In the genomic region with DNA sequence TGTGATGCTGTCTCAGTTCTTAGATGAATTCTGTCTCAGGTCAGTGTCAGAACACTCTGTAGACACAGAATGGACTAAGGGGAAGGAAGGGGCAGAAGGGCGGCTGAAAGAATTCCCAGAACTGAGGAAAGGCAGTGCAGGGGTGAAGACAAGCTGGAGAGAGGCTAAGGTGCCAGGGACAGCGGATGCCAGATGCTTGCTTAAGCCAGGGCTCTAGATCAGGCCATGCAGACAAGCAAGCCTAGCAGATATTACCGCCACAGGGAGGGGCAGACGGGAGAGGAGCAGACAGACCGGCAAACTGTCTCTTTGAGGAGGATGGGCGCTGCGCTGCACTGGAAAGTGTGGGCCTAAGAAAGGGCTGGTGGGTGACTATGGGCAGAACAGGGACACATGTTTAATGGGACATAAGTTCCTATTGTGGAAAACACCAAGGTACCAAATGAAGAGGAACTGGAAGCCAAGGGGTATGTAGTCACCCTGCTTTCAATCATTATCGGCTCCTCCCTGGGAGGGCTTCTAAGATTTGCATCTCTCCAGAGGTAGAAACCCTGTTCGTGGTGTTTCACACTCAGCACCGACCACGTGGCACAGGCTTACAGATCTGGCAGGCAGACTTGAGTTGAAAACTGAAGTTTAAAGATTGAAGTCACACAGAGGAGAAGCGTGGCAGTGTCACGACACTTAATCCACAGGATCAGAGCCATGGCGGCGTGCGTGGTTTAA, we compare ENCODE assay signal across 9 mouse cellular contexts. TPM values are rescaled to one million over a fixed set of nuclear protein-coding genes. Genes with fewer than 3 reads are reported as not detected.
DNase-seq lines count a peak whose midpoint lies in the region; ATAC-seq and TF ChIP-seq lines count a peak whose summit lies in the region.
"Had no signal": no experiment of that assay in that cellular context is flagged by ENCODE, and none has a peak within 500 bp of the region (broad histone marks: within the 10 kb centered on the region; RNA-seq: fewer than 3 reads in every experiment).

No protein-coding gene starts in this region.

- H3K27me3 ChIP-seq in hindbrain, embryonic 13.5 days: peaks cover 17% of the 10 kb centered on the region; the same call in 1 of the 2 replicates
- no peaks in the 10 kb centered on the region for H3K27me3 ChIP-seq in hindbrain, embryonic 11.5 days (ENCODE audit: control insufficient read depth, insufficient read depth, low read length)
- no peaks in the 10 kb centered on the region for H3K27me3 ChIP-seq in intestine, embryonic 15.5 days (replicated peaks)

- no peak for DNase-seq in hindbrain, embryonic 11.5 days (ENCODE audit: low spot score)
- peak; percentile 54 for DNase-seq in lung, postnatal 25 days (ENCODE audit: low spot score)
- no peak for DNase-seq in left cerebral cortex, adult 2 months (ENCODE audit: extremely low spot score in 1 of 2, low spot score in 2 of 2)
- DNase-seq in thymus, postnatal 14 days: no peak
- DNase-seq: spleen, adult 18-20 months had no signal

- peaks cover 9% of the 10 kb centered on the region for H3K4me1 ChIP-seq in hindbrain, embryonic 13.5 days (replicated peaks)
- H3K4me1 ChIP-seq in hindbrain, embryonic 11.5 days (replicated peaks; ENCODE audit: control insufficient read depth, insufficient read depth, low read length): peaks cover 5% of the 10 kb centered on the region; the same call in 1 of the 2 replicates
- peaks cover 29% of the 10 kb centered on the region for H3K4me1 ChIP-seq in intestine, embryonic 15.5 days (replicated peaks)

- no peak overlapping the region for H3K4me2 ChIP-seq in hindbrain, embryonic 13.5 days
- H3K4me2 ChIP-seq in hindbrain, embryonic 11.5 days (replicated peaks; ENCODE audit: low read depth, low read length): no peak overlapping the region
- H3K4me2 ChIP-seq in intestine, embryonic 15.5 days (replicated peaks): no peak overlapping the region

- H3K4me3 ChIP-seq in hindbrain, embryonic 13.5 days: no peak overlapping the region
- H3K4me3 ChIP-seq in hindbrain, embryonic 11.5 days (ENCODE audit: low read depth, low read length): no peak overlapping the region
- no peak overlapping the region for H3K4me3 ChIP-seq in intestine, embryonic 15.5 days (replicated peaks)
- no peak overlapping the region for H3K4me3 ChIP-seq in left cerebral cortex, adult 2 months

- no peak for ATAC-seq in hindbrain, embryonic 13.5 days (ENCODE audit: low FRiP score)
- no peak for ATAC-seq in hindbrain, embryonic 11.5 days (ENCODE audit: low FRiP score)
- ATAC-seq in activated CD4-positive, CD25-positive, alpha-beta regulatory T cell, adult 4 months: peak; percentile 22
- ATAC-seq in intestine, embryonic 15.5 days: no peak
- no peak for ATAC-seq in erythroblast, adult 5-6 weeks (replicated peaks; ENCODE audit: low FRiP score, poor library complexity, severe bottlenecking)

- intact Hi-C loops in left cerebral cortex, adult 2 months (cut with DNase I): no loop called here

- H3K27ac ChIP-seq in hindbrain, embryonic 13.5 days: no peak overlapping the region
- no peak overlapping the region for H3K27ac ChIP-seq in hindbrain, embryonic 11.5 days (ENCODE audit: low read depth, low read length)
- peak overlapping the region; percentile 25 for H3K27ac ChIP-seq in intestine, embryonic 15.5 days
- H3K27ac ChIP-seq in left cerebral cortex, adult 2 months: no peak overlapping the region

- no peak for TF ChIP-seq CTCF in left cerebral cortex, adult 2 months (IDR thresholded peaks at IDR 0.05)

- peak overlapping the region; percentile 19; the same call in 1 of the 2 replicates for H3K9ac ChIP-seq in hindbrain, embryonic 13.5 days
- H3K9ac ChIP-seq in hindbrain, embryonic 11.5 days (ENCODE audit: low read depth, low read length): no peak overlapping the region
- H3K9ac ChIP-seq in intestine, embryonic 15.5 days: no peak overlapping the region

- H3K9me3 ChIP-seq in hindbrain, embryonic 13.5 days: no peaks in the 10 kb centered on the region
- no peaks in the 10 kb centered on the region for H3K9me3 ChIP-seq in hindbrain, embryonic 11.5 days (ENCODE audit: control insufficient read depth, low read length)
- H3K9me3 ChIP-seq in intestine, embryonic 15.5 days: no peaks in the 10 kb centered on the region

- 76% methylated on average over 16 of the region's 16 CpGs for WGBS in hindbrain, embryonic 13.5 days
- WGBS in hindbrain, embryonic 11.5 days: 75% methylated on average over 16 of the region's 16 CpGs
- WGBS in intestine, embryonic 15.5 days: 78% methylated on average over 16 of the region's 16 CpGs

- H3K36me3 ChIP-seq in hindbrain, embryonic 13.5 days: no peaks in the 10 kb centered on the region
- no peaks in the 10 kb centered on the region for H3K36me3 ChIP-seq in hindbrain, embryonic 11.5 days (ENCODE audit: control insufficient read depth, insufficient read depth, low read length)
- no peaks in the 10 kb centered on the region for H3K36me3 ChIP-seq in intestine, embryonic 15.5 days

RNA-seq across cellular contexts. Expression of gene Lnx2, which starts 5.4 kb away (rescaled TPM):
- 4.3 and 4.7 TPM in 2 replicates for polyA plus RNA-seq in hindbrain, embryonic 13.5 days (2015; fragmentation: Nextera tagmentation; extraction: Ambion mirVana)
- polyA plus RNA-seq in hindbrain, embryonic 11.5 days (2014; fragmentation: Nextera tagmentation; extraction: Ambion mirVana): 7.7 and 8.4 TPM in 2 replicates
- 10 to 100 TPM; 19.3 to 24.8 TPM for polyA plus RNA-seq in activated CD4-positive, CD25-positive, alpha-beta regulatory T cell, adult 4 months (2017; shearing (Covaris generic))
- 13.3 and 15.0 TPM in 2 replicates for polyA plus RNA-seq in intestine, embryonic 15.5 days (2015; fragmentation: Nextera tagmentation; extraction: Ambion mirVana)
- 1 to 10 TPM; 5.8 to 6.3 TPM for total RNA-seq in left cerebral cortex, adult 2 months (2021)
- total RNA-seq in erythroblast, adult 5-6 weeks (2015; ENCODE audit: low replicate concordance): 0.84 and 6.5 TPM in 2 replicates
- total RNA-seq in erythroblast, adult 5-6 weeks (2017; ENCODE audit: low replicate concordance): 1.8 and 2.0 TPM in 2 replicates

RNA-seq across cellular contexts. Expression of gene Polr1d, which starts 5.9 kb away (rescaled TPM):
- 103 and 107 TPM in 2 replicates for polyA plus RNA-seq in hindbrain, embryonic 13.5 days (2015; fragmentation: Nextera tagmentation; extraction: Ambion mirVana)
- 112 and 119 TPM in 2 replicates for polyA plus RNA-seq in hindbrain, embryonic 11.5 days (2014; fragmentation: Nextera tagmentation; extraction: Ambion mirVana)
- polyA plus RNA-seq in activated CD4-positive, CD25-positive, alpha-beta regulatory T cell, adult 4 months (2017; shearing (Covaris generic)): 100 to 1,000 TPM; 179 to 194 TPM
- polyA plus RNA-seq in intestine, embryonic 15.5 days (2015; fragmentation: Nextera tagmentation; extraction: Ambion mirVana): 151 and 155 TPM in 2 replicates
- 10 to 100 TPM; 66.8 to 67.0 TPM for total RNA-seq in left cerebral cortex, adult 2 months (2021)
- total RNA-seq in erythroblast, adult 5-6 weeks (2015; ENCODE audit: low replicate concordance): 27.9 and 36.6 TPM in 2 replicates
- 26.9 and 28.7 TPM in 2 replicates for total RNA-seq in erythroblast, adult 5-6 weeks (2017; ENCODE audit: low replicate concordance)
